Mouse (Mus musculus) CH12.LX (cell line): ENCODE results near the gene Rnf115.

Experiments
- CTCF ChIP-seq, 2 experiments: IDR thresholded peaks in 1 of 2; conservative IDR thresholded peaks in 1 of 2; 2 replicates each; pipeline ENCODE4 v1.5.1; 2011 to 2012; ENCODE audit warnings: low read depth in 2 of 2, low read length in 2 of 2, improper control_type of control experiment in 1 of 2, inconsistent platforms in 1 of 2, mild to moderate bottlenecking in 1 of 2, moderate library complexity in 1 of 2
- EP300 ChIP-seq: IDR thresholded peaks from 2 replicates; pipeline ENCODE4 v1.6.1; 2011; ENCODE audit warnings: low read length, improper control_type of control experiment
- ETS1 ChIP-seq: conservative IDR thresholded peaks from 2 replicates; pipeline ENCODE4 v1.6.1; 2012; ENCODE audit warnings: low read depth, mild to moderate bottlenecking, inconsistent platforms, low read length, improper control_type of control experiment, moderate library complexity
- MAFK ChIP-seq: IDR thresholded peaks from 2 replicates; pipeline ENCODE4 v1.6.1; 2011; ENCODE audit warnings: low read length, improper control_type of control experiment; ENCODE audit not compliant: insufficient replicate concordance
- MAX ChIP-seq: IDR thresholded peaks from 2 replicates; pipeline ENCODE4 v1.6.1; 2011; ENCODE audit warnings: low read length, improper control_type of control experiment
- POLR2A ChIP-seq: IDR thresholded peaks from 2 replicates; pipeline ENCODE4 v1.6.1; 2011; ENCODE audit warnings: low read depth, mild to moderate bottlenecking, improper control_type of control experiment, low read length
- POLR2AphosphoS2 ChIP-seq: IDR thresholded peaks from 2 replicates; pipeline ENCODE4 v1.6.1; 2011; ENCODE audit warnings: low read depth, low read length, improper control_type of control experiment
- RCOR1 ChIP-seq: conservative IDR thresholded peaks from 2 replicates; pipeline ENCODE4 v1.6.1; 2012; ENCODE audit warnings: low read depth, mild to moderate bottlenecking, inconsistent platforms, low read length, improper control_type of control experiment
- SMC3 ChIP-seq: IDR thresholded peaks from 2 replicates; pipeline ENCODE4 v1.6.1; 2011; ENCODE audit warnings: low read depth, low read length, improper control_type of control experiment
- USF1 ChIP-seq: IDR thresholded peaks from 2 replicates; pipeline ENCODE4 v1.6.1; 2014; ENCODE audit warnings: low read depth, mild to moderate bottlenecking, inconsistent platforms, low read length, improper control_type of control experiment
- USF2 ChIP-seq: conservative IDR thresholded peaks from 2 replicates; pipeline ENCODE4 v1.6.1; 2011; ENCODE audit warnings: low read depth, low read length, improper control_type of control experiment
- ZMIZ1 ChIP-seq: IDR thresholded peaks from 2 replicates; pipeline ENCODE4 v1.6.1; 2012; ENCODE audit warnings: low read depth, mild to moderate bottlenecking, inconsistent platforms, low read length, improper control_type of control experiment
- ZNF384 ChIP-seq: IDR thresholded peaks from 2 replicates; pipeline ENCODE4 v1.6.1; 2012; ENCODE audit warnings: low read depth, low read length, improper control_type of control experiment, inconsistent platforms

DNA sequence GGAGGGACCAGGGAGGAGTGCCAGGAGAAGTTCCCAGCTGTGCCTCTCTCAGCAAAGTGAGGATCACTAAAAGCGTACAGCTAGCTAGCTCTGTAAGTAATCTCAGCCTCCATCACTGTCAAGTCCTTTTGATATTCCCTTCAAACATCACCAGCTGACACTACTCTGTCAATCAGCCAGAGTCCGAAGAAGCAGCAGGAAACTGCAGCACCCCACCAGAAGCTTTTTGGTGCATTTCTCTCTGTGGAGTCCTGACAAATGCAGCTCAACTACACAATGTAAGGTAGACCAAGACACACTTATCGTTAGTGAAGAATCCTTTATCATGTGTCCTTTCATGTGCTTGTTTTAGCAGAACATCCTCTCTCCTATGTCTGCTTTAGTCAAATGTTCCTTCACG is 94.1 kb downstream of the Rnf115 start:
- TF ChIP-seq CTCF (conservative IDR thresholded peaks at IDR 0.05 in 1 of 2, IDR thresholded peaks at IDR 0.05 in 1 of 2; ENCODE audit: low read depth in 2 of 2, low read length in 2 of 2) = no peak
- TF ChIP-seq POLR2AphosphoS2 = no peak
- no peak for TF ChIP-seq RCOR1
- TF ChIP-seq USF1 = no peak
- no peak for TF ChIP-seq POLR2A
- no peak for TF ChIP-seq SMC3
- no peak for TF ChIP-seq ETS1
- no peak for TF ChIP-seq ZNF384
- no peak for TF ChIP-seq MAFK
- no peak for TF ChIP-seq MAX
- TF ChIP-seq ZMIZ1 = no peak
- no peak for TF ChIP-seq USF2
- TF ChIP-seq EP300 = no peak
